Mouse (Mus musculus) lung, embryonic 15.5 days (tissue): ENCODE data around the gene Ppp1r21. TPM values are rescaled to one million over a fixed set of nuclear protein-coding genes. Genes with fewer than 3 reads are reported as not detected.

Experiments used
- ATAC-seq: fragments of 200-750 bp; cut with Nextera tagmentation; 2 replicates; pipeline ENCODE4 v1.8.0; 2017; ENCODE audit warnings: moderate number of reproducible peaks, borderline replicate concordance; ENCODE audit not compliant: low FRiP score, low TSS enrichment; ENCODE audit errors: extremely low read depth
- H3K27ac ChIP-seq: fragments of 300-500 bp; sonication (generic); 2 replicates; pipeline ENCODE4 v1.5.1; 2015; ENCODE audit warnings: moderate library complexity, mild to moderate bottlenecking, inconsistent platforms
- H3K27me3 ChIP-seq: fragments of 300-500 bp; sonication (generic); 2 replicates; pipeline ENCODE4 v1.6.1; 2015; ENCODE audit warnings: inconsistent platforms
- H3K36me3 ChIP-seq: fragments of 300-500 bp; sonication (generic); 2 replicates; pipeline ENCODE4 v1.6.1; 2015; ENCODE audit warnings: inconsistent platforms
- H3K4me1 ChIP-seq: fragments of 300-500 bp; sonication (generic); 2 replicates; pipeline ENCODE4 v1.6.1; 2015; ENCODE audit warnings: inconsistent platforms
- H3K4me2 ChIP-seq: fragments of 300-500 bp; sonication (generic); 2 replicates; pipeline ENCODE4 v1.6.1; 2015; ENCODE audit warnings: inconsistent platforms, mild to moderate bottlenecking, moderate library complexity
- H3K4me3 ChIP-seq: fragments of 300-500 bp; sonication (generic); 2 replicates; pipeline ENCODE4 v1.5.1; 2015; ENCODE audit warnings: mild to moderate bottlenecking, inconsistent platforms
- H3K9ac ChIP-seq: fragments of 300-500 bp; sonication (generic); 2 replicates; pipeline ENCODE4 v1.6.1; 2015; ENCODE audit warnings: inconsistent platforms
- H3K9me3 ChIP-seq: fragments of 300-500 bp; sonication (generic); 2 replicates; pipeline ENCODE4 v1.6.1; 2016; ENCODE audit warnings: inconsistent platforms
- WGBS: fragments of 180-500 bp; shearing (Covaris S2); methylation state at CpG from one replicate; pipeline ENCODE4 v1.1.7; 2015; 5-methylcytosine and 5-hydroxymethylcytosine counted together
- polyA plus RNA-seq: library from polyadenylated mRNA; unstranded; fragments of >200 nt; fragmentation: Nextera tagmentation; extraction: Ambion mirVana; gene quantifications from 2 replicates; pipeline ENCODE4 v1.2.1, GENCODE M21; 2015

The Ppp1r21 gene
- polyA plus RNA-seq, 1 experiment from 2014 or later = 24.4 TPM

- 28% methylated on average over 8 of the region's 8 CpGs for WGBS
- H3K9ac ChIP-seq = no peak overlapping the region
- peak; percentile 36; the same call in 1 of the 2 replicates for ATAC-seq
Measured at GRCm38 (mm10) chr17:88553001-88553449, 23.1 kb downstream of the Ppp1r21 start.

GRCm38 (mm10) chr17:88553473-88554087, 23.7 kb downstream of the Ppp1r21 start:
- no peaks in the 10 kb centered on the region for H3K27me3 ChIP-seq
- H3K9ac ChIP-seq = no peak overlapping the region
- peaks cover 6% of the 10 kb centered on the region for H3K4me1 ChIP-seq
- H3K4me2 ChIP-seq = no peak overlapping the region
- no peak overlapping the region for H3K27ac ChIP-seq
- WGBS = 88% methylated on average over 11 of the region's 11 CpGs
- H3K4me3 ChIP-seq = no peak overlapping the region
- ATAC-seq = no peak
- H3K36me3 ChIP-seq = peaks cover 17% of the 10 kb centered on the region; the same call in 1 of the 2 replicates
- H3K9me3 ChIP-seq = no peaks in the 10 kb centered on the region

More at GRCm38 (mm10) chr17:88553001-88553449, 23.1 kb downstream of the Ppp1r21 start:
- Histone ChIP-seq H3K4me3 (no peak overlapping the region), H3K9me3 (no peaks in the 10 kb centered on the region), H3K4me2 (no peak overlapping the region), H3K4me1 (peaks cover 6% of the 10 kb centered on the region), H3K27ac (no peak overlapping the region), H3K36me3 (peaks cover 17% of the 10 kb centered on the region; the same call in 1 of the 2 replicates), H3K27me3 (no peaks in the 10 kb centered on the region)

GRCm38 (mm10) chr17:88556176-88556575, 26.3 kb downstream of the Ppp1r21 start:
- Histone ChIP-seq H3K36me3 (peaks cover 9% of the 10 kb centered on the region; the same call in 1 of the 2 replicates), H3K4me2 (no peak overlapping the region), H3K9ac (no peak overlapping the region), H3K27ac (no peak overlapping the region), H3K4me1 (peaks cover 2% of the 10 kb centered on the region), H3K4me3 (no peak overlapping the region), H3K9me3 (no peaks in the 10 kb centered on the region), H3K27me3 (no peaks in the 10 kb centered on the region)
- ATAC-seq = no peak
- 77% methylated on average over 13 of the region's 13 CpGs for WGBS

- no peaks in the 10 kb centered on the region for H3K9me3 ChIP-seq
- no peak overlapping the region for H3K4me3 ChIP-seq
- no peak overlapping the region for H3K4me2 ChIP-seq
- no peak overlapping the region for H3K27ac ChIP-seq
- WGBS = 77% methylated on average over 4 of the region's 4 CpGs
- H3K9ac ChIP-seq = no peak overlapping the region
- no peaks in the 10 kb centered on the region for H3K27me3 ChIP-seq
- H3K36me3 ChIP-seq = peaks cover 9% of the 10 kb centered on the region; the same call in 1 of the 2 replicates
- H3K4me1 ChIP-seq = no peaks in the 10 kb centered on the region
- no peak for ATAC-seq
Measured at GRCm38 (mm10) chr17:88556688-88557087, 26.8 kb downstream of the Ppp1r21 start.

GRCm38 (mm10) chr17:88558168-88558842, 28.4 kb downstream of the Ppp1r21 start:
- Histone ChIP-seq H3K9me3 (no peaks in the 10 kb centered on the region), H3K4me2 (no peak overlapping the region), H3K27me3 (no peaks in the 10 kb centered on the region), H3K4me3 (no peak overlapping the region), H3K27ac (no peak overlapping the region), H3K9ac (no peak overlapping the region), H3K36me3 (peaks cover 14% of the 10 kb centered on the region; the same call in 1 of the 2 replicates), H3K4me1 (0 out of 2 replicates have a peak, but pooled peaks cover 2% of the 10 kb centered on the region)
- ATAC-seq = peak; percentile 57; the same call in 1 of the 2 replicates
- WGBS = 28% methylated on average over 13 of the region's 13 CpGs

GRCm38 (mm10) chr17:88563611-88564010, 33.7 kb downstream of the Ppp1r21 start:
- Histone ChIP-seq H3K4me1 (0 out of 2 replicates have a peak, but pooled peaks cover 5% of the 10 kb centered on the region), H3K9me3 (no peaks in the 10 kb centered on the region), H3K27ac (no peak overlapping the region), H3K4me2 (no peak overlapping the region), H3K27me3 (no peaks in the 10 kb centered on the region), H3K4me3 (no peak overlapping the region), H3K36me3 (peaks cover 30% of the 10 kb centered on the region), H3K9ac (no peak overlapping the region)
- ATAC-seq = no peak
- 50% methylated on average over 3 of the region's 3 CpGs for WGBS

GRCm38 (mm10) chr17:88569807-88570540, 40.1 kb downstream of the Ppp1r21 start:
- Histone ChIP-seq H3K4me2 (no peak overlapping the region), H3K4me3 (no peak overlapping the region), H3K4me1 (no peaks in the 10 kb centered on the region), H3K9ac (no peak overlapping the region), H3K36me3 (peaks cover 50% of the 10 kb centered on the region), H3K27me3 (no peaks in the 10 kb centered on the region), H3K9me3 (no peaks in the 10 kb centered on the region), H3K27ac (no peak overlapping the region)
- no peak for ATAC-seq
- 86% methylated on average over 10 of the region's 10 CpGs for WGBS

GRCm38 (mm10) chr17:88570784-88571183, 40.9 kb downstream of the Ppp1r21 start:
- 84% methylated on average over 11 of the region's 11 CpGs for WGBS
- no peaks in the 10 kb centered on the region for H3K9me3 ChIP-seq
- no peaks in the 10 kb centered on the region for H3K27me3 ChIP-seq
- no peak overlapping the region for H3K9ac ChIP-seq
- ATAC-seq = no peak
- H3K4me3 ChIP-seq = no peak overlapping the region
- peaks cover 46% of the 10 kb centered on the region for H3K36me3 ChIP-seq
- H3K4me2 ChIP-seq = no peak overlapping the region
- H3K27ac ChIP-seq = no peak overlapping the region
- H3K4me1 ChIP-seq = no peaks in the 10 kb centered on the region

- Histone ChIP-seq H3K4me3 (no peak overlapping the region), H3K4me2 (no peak overlapping the region), H3K9me3 (no peaks in the 10 kb centered on the region), H3K9ac (no peak overlapping the region), H3K36me3 (peaks cover 45% of the 10 kb centered on the region), H3K27me3 (no peaks in the 10 kb centered on the region), H3K27ac (no peak overlapping the region), H3K4me1 (no peaks in the 10 kb centered on the region)
- no peak for ATAC-seq
- 64% methylated on average over 5 of the region's 5 CpGs for WGBS
Measured at GRCm38 (mm10) chr17:88574811-88575210, 44.9 kb downstream of the Ppp1r21 start.

- ATAC-seq = no peak
- Histone ChIP-seq H3K27me3 (no peaks in the 10 kb centered on the region), H3K4me2 (no peak overlapping the region), H3K27ac (no peak overlapping the region), H3K36me3 (peaks cover 26% of the 10 kb centered on the region), H3K4me3 (no peak overlapping the region), H3K9me3 (no peaks in the 10 kb centered on the region), H3K9ac (no peak overlapping the region), H3K4me1 (peaks cover 20% of the 10 kb centered on the region; the same call in 1 of the 2 replicates)
- WGBS = 78% methylated on average over 20 of the region's 20 CpGs
Measured at GRCm38 (mm10) chr17:88578522-88579242, 48.8 kb downstream of the Ppp1r21 start.

- Histone ChIP-seq H3K27me3 (no peaks in the 10 kb centered on the region), H3K27ac (no peak overlapping the region), H3K4me2 (no peak overlapping the region), H3K9ac (no peak overlapping the region), H3K9me3 (no peaks in the 10 kb centered on the region), H3K4me3 (no peak overlapping the region), H3K4me1 (peaks cover 20% of the 10 kb centered on the region; the same call in 1 of the 2 replicates), H3K36me3 (peaks cover 32% of the 10 kb centered on the region)
- no peak for ATAC-seq
- 56% methylated on average over 6 of the region's 6 CpGs for WGBS
Measured at GRCm38 (mm10) chr17:88580556-88580955, 50.6 kb downstream of the Ppp1r21 start.
